In genomic region chr5:65764786-65765634, GRCm38 (mm10) we compare ENCODE assay signal across 8 mouse cellular contexts. TPM values are rescaled to one million over a fixed set of nuclear protein-coding genes. Genes with fewer than 3 reads are reported as not detected.
DNase-seq lines count a peak whose midpoint lies in the region; ATAC-seq and TF ChIP-seq lines count a peak whose summit lies in the region.

No protein-coding gene starts in this region.

- 2% methylated on average over 36 of the region's 36 CpGs for whole genome bisulfite sequencing in hindbrain, postnatal 0 days

- peak; percentile 91 for ATAC-seq in hindbrain, postnatal 0 days
- ATAC-seq in megakaryocyte, adult 5-6 weeks (ENCODE audit: poor library complexity, severe bottlenecking): peak; percentile 89

- peak overlapping the region; percentile 100 for H3K27ac ChIP-seq in hindbrain, postnatal 0 days

- peak; percentile 92 to 96 for DNase-seq in adrenal gland, adult (ENCODE audit: inconsistent age in 2 of 2, low spot score in 1 of 2)
- DNase-seq in embryo, embryonic 10 days (ENCODE audit: low spot score): peak; percentile 96
- peak; percentile 76 to 80 for DNase-seq in gastrocnemius, adult 8-10 months (ENCODE audit: low spot score in 2 of 2)
- DNase-seq in hindbrain, postnatal 0 days (ENCODE audit: low spot score): peak; percentile 96
- peak; percentile 71 to 90 for DNase-seq in left cerebral cortex, adult 8-10 months (ENCODE audit: low spot score in 2 of 2)
- peak; percentile 94 for DNase-seq in right cerebral cortex, adult 18-20 months
- DNase-seq in urinary bladder, postnatal 10 days (ENCODE audit: low spot score): peak; percentile 46

- H3K36me3 ChIP-seq in hindbrain, postnatal 0 days (ENCODE audit: insufficient read depth, low read length): no peaks in the 10 kb centered on the region

- H3K4me3 ChIP-seq in hindbrain, postnatal 0 days (ENCODE audit: low read length): peak overlapping the region; percentile 95

- no peaks in the 10 kb centered on the region for H3K27me3 ChIP-seq in hindbrain, postnatal 0 days (ENCODE audit: insufficient read depth, low read length)

- H3K4me2 ChIP-seq in hindbrain, postnatal 0 days (ENCODE audit: low read depth, low read length): peak overlapping the region; percentile 69

- no peak for TF ChIP-seq CTCF in hindbrain, postnatal 0 days (IDR thresholded peaks at IDR 0.05; ENCODE audit: low read depth)

- H3K9me3 ChIP-seq in hindbrain, postnatal 0 days (ENCODE audit: low read length): no peaks in the 10 kb centered on the region

- peak overlapping the region; percentile 98 for H3K9ac ChIP-seq in hindbrain, postnatal 0 days (replicated peaks; ENCODE audit: low read length)

- H3K4me1 ChIP-seq in hindbrain, postnatal 0 days (ENCODE audit: insufficient read depth, low read length): no peaks in the 10 kb centered on the region; the same call in 1 of the 2 replicates

RNA-seq across cellular contexts. Expression of gene N4bp2, which starts 1.7 kb away (rescaled TPM):
- 1 to 10 TPM; 2.6 to 4.5 (median 3.8) TPM for total RNA-seq in gastrocnemius, adult 8-10 months (2022)
- total RNA-seq in hindbrain, postnatal 0 days (2014; rRNA removed): 27.4 and 41.7 TPM in 2 replicates
- polyA plus RNA-seq in hindbrain, postnatal 0 days (2015; fragmentation: Nextera tagmentation; extraction: Ambion mirVana): 9.7 and 10.0 TPM in 2 replicates
- 1 to 10 TPM; 4.6 to 7.5 (median 7.2) TPM for total RNA-seq in left cerebral cortex, adult 8-10 months (2022)
- total RNA-seq in megakaryocyte, adult 5-6 weeks (2015): 30.8 and 31.5 TPM in 2 replicates
- total RNA-seq in megakaryocyte, adult 5-6 weeks (2017): 25.7 and 28.8 TPM in 2 replicates

Comparison
In these comparisons a context has a peak if more than half of its experiments do, and no peak if none do; other contexts are left out.
1. Peak in every context shown above with its lines: DNase-seq, ATAC-seq, H3K4me3 ChIP-seq and H3K27ac ChIP-seq.
2. DNase-seq: peak in every context shown above with its lines; median percentile 96 in embryo, embryonic 10 days; 96 in hindbrain, postnatal 0 days; 94 in adrenal gland, adult; 94 in right cerebral cortex, adult 18-20 months; 80 in left cerebral cortex, adult 8-10 months; 78 in gastrocnemius, adult 8-10 months; 46 in urinary bladder, postnatal 10 days.